Mouse (Mus musculus): ENCODE results near the gene Lrguk. TPM values are rescaled to one million over a fixed set of nuclear protein-coding genes. Genes with fewer than 3 reads are reported as not detected.

Lrguk gene
- total and polyA plus RNA-seq, 3 experiments = 0.12 to 1.6 TPM; not detected in 1

DNA sequence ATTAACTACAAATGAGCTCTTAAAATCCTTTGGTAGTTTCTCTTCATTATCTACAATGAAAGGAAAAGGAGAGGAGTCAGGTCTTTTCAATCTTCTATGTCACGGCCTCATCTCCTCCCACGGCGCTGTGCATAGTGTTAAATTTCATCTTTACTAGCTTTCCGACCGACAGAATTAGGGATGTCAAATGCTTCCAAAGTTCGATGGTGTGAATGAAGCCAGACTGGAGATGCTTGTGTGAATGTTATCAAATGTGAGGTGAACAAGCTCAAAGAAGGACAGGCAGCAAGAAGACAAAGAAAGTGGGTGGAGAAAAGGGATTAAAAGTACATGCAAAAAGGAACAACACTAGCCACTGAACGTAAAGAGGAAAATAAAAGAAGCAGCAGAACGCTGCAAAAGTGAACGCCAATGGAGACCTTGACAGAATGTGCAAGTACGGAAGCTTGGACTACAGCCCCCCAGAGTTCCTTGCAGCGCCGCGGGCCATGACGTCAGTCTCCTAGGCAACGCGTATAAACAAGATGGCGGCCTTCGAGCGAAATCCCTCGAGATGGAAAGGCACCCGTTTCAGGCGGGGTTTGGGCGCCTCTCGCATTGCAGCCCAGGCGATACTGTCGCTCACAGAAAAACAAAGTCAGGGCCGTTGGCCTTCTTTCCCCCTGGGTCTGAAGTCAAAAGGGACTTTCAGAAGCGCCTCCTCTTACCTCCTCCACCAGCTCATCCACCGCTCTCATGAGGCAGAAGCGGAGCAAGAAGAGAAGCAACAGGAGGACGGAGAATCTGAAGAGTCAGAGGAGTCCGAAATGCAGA, at the start of gene Lrguk (continued):
- TF ChIP-seq ZMIZ1 (IDR thresholded peaks at IDR 0.05; ENCODE audit: low read depth, low read length) = no peak
- no peak for TF ChIP-seq ZNF384 (IDR thresholded peaks at IDR 0.05; ENCODE audit: low read depth, low read length)
- TF ChIP-seq CHD1 (IDR thresholded peaks at IDR 0.05; ENCODE audit: low read depth, low read length) = no peak
- no peak for TF ChIP-seq JUND (IDR thresholded peaks at IDR 0.05; ENCODE audit: low read depth, low read length)

DNA sequence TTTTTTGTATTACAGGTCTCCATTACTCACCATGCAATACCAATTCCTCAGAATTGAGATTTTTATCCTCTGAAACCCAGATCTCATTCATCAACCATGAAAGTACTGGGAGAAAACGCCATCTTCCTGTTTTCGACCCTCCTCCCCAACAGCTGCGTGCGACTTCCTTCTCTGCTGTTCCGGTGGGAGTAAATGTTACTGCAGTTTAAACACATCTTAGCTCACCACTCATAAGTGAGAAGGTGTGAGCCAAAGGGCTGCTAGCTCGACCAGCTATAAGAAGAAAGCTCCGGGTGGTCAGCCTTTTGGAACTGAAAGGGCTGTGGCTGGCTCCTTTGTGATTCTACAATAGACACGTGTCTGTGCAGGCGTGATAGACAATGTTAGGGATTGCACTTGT, 46.5 kb upstream of the Lrguk start:
- Histone ChIP-seq H3K9me3 (replicated peaks; ENCODE audit: insufficient read depth, low read length) (no peaks in the 10 kb centered on the region), H3K79me2 (ENCODE audit: control insufficient read depth, insufficient read depth, low read length, poor library complexity) (no peaks in the 10 kb centered on the region), H3K27me3 (ENCODE audit: control insufficient read depth in 1 of 2, insufficient read depth in 2 of 2, low read length in 2 of 2) (no peaks in the 10 kb centered on the region), H3K4me1 (ENCODE audit: control insufficient read depth in 1 of 2, insufficient read depth in 2 of 2, low read length in 2 of 2) (no peaks in the 10 kb centered on the region), H3K4me3 (ENCODE audit: control insufficient read depth in 1 of 2, insufficient read depth in 1 of 2, low read depth in 2 of 2, low read length in 2 of 2) (no peak overlapping the region), H3K9ac (ENCODE audit: control insufficient read depth, low read depth, low read length, poor library complexity, severe bottlenecking) (no peak overlapping the region), H3K36me3 (ENCODE audit: control insufficient read depth in 1 of 2, insufficient read depth in 2 of 2, low read length in 2 of 2) (no peaks in the 10 kb centered on the region), H3K27ac (ENCODE audit: control insufficient read depth, low read depth, low read length) (no peak overlapping the region)
- no peak for DNase-seq (ENCODE audit: low read depth, low spot score)
- TF ChIP-seq GABPA (IDR thresholded peaks at IDR 0.05; ENCODE audit: low read depth, low read length) = no peak
- no peak for TF ChIP-seq EP300 (IDR thresholded peaks at IDR 0.05; ENCODE audit: low read depth in 1 of 2, low read length in 2 of 2)
- no peak for TF ChIP-seq ETS1 (IDR thresholded peaks at IDR 0.05; ENCODE audit: low read depth, low read length)
- TF ChIP-seq MAX (IDR thresholded peaks at IDR 0.05; ENCODE audit: low read length) = no peak
- TF ChIP-seq NRF1 (IDR thresholded peaks at IDR 0.05; ENCODE audit: insufficient read depth, low read depth, low read length, poor library complexity, severe bottlenecking) = no peak
- TF ChIP-seq UBTF (IDR thresholded peaks at IDR 0.05; ENCODE audit: borderline replicate concordance, insufficient read depth, low read depth, low read length) = no peak
- no peak for TF ChIP-seq POLR2AphosphoS5 (IDR thresholded peaks at IDR 0.05; ENCODE audit: borderline replicate concordance, low read depth, low read length)
- no peak for TF ChIP-seq USF2 (IDR thresholded peaks at IDR 0.05; ENCODE audit: borderline replicate concordance in 1 of 2, insufficient read depth in 1 of 2, low read depth in 1 of 2, low read length in 2 of 2)
- no peak for TF ChIP-seq RCOR1 (IDR thresholded peaks at IDR 0.05; ENCODE audit: low read depth, low read length)
- no peak for TF ChIP-seq E2F4 (IDR thresholded peaks at IDR 0.05; ENCODE audit: borderline replicate concordance, low read depth, low read length)
- no peak for TF ChIP-seq ELF1 (IDR thresholded peaks at IDR 0.05; ENCODE audit: low read depth, low read length)
- no peak for TF ChIP-seq JUND (IDR thresholded peaks at IDR 0.05; ENCODE audit: low read depth, low read length)
- no peak for TF ChIP-seq CTCF (IDR thresholded peaks at IDR 0.05 in 2 of 3, conservative IDR thresholded peaks at IDR 0.05 in 1 of 3; ENCODE audit: control insufficient read depth in 1 of 3, insufficient read depth in 1 of 3, low read depth in 2 of 3, low read length in 3 of 3, poor library complexity in 1 of 3, severe bottlenecking in 1 of 3)
- no peak for TF ChIP-seq MAFK (IDR thresholded peaks at IDR 0.05; ENCODE audit: borderline replicate concordance, low read depth, low read length)
- TF ChIP-seq MYC (IDR thresholded peaks at IDR 0.05; ENCODE audit: low read depth, low read length) = no peak
- no peak for TF ChIP-seq POLR2AphosphoS2 (IDR thresholded peaks at IDR 0.05; ENCODE audit: low read length)
- TF ChIP-seq MXI1 (IDR thresholded peaks at IDR 0.05; ENCODE audit: low read depth, low read length) = no peak
- no peak for TF ChIP-seq RAD21 (IDR thresholded peaks at IDR 0.05; ENCODE audit: low read depth, low read length)
- TF ChIP-seq CHD1 (IDR thresholded peaks at IDR 0.05; ENCODE audit: low read depth, low read length) = no peak
- no peak for TF ChIP-seq USF1 (IDR thresholded peaks at IDR 0.05; ENCODE audit: low read depth, low read length)
